Mouse (Mus musculus): Measurements from ENCODE around the gene Hist1h3a. TPM values are rescaled to one million over a fixed set of nuclear protein-coding genes. Genes with fewer than 3 reads are reported as not detected.
"Not testable (repeated sequence)": the region's sequence is repeated elsewhere in the genome, so short reads cannot be mapped to it uniquely, and the experiment has no call there.

Gene Hist1h3a
- total and polyA plus RNA-seq, 3 experiments: 5.3 to 261 (median 139) TPM

GRCm38 (mm10) chr13:23753314-23754078 is 8.7 kb downstream of the Hist1h3a start:
- no peaks in the 10 kb centered on the region for H3K36me3 ChIP-seq (replicated peaks)
- no peak overlapping the region for H3K4me3 ChIP-seq (ENCODE audit: low read depth, low read length)
- DNase-seq (ENCODE audit: low spot score) (no peak), ATAC-seq (ENCODE audit: extremely low read depth, insufficient number of reproducible peaks, low FRiP score, poor library complexity, severe bottlenecking) (no peak)
- no peaks in the 10 kb centered on the region for H3K27me3 ChIP-seq (ENCODE audit: insufficient read depth, low read length)
- no peak for TF ChIP-seq GATA1 (IDR thresholded peaks at IDR 0.05; ENCODE audit: borderline replicate concordance, low read length)
- TF ChIP-seq GATA2 (IDR thresholded peaks at IDR 0.05; ENCODE audit: borderline replicate concordance, low read depth, low read length): no peak
- TF ChIP-seq POLR2AphosphoS5 (IDR thresholded peaks at IDR 0.05; ENCODE audit: insufficient replicate concordance, low read depth, low read length): peak; percentile 93; the same call in 1 of the 2 replicates
- no peak for TF ChIP-seq CTCF (IDR thresholded peaks at IDR 0.05; ENCODE audit: low read depth, low read length)
- TF ChIP-seq TAL1 (conservative IDR thresholded peaks at IDR 0.05; ENCODE audit: low read depth, low read length): no peak
- H3K9me3 ChIP-seq (replicated peaks): no peaks in the 10 kb centered on the region
- H3K4me1 ChIP-seq (ENCODE audit: insufficient read depth, low read depth, low read length): peaks cover 30% of the 10 kb centered on the region

- H3K27me3 ChIP-seq (ENCODE audit: insufficient read depth, low read length): no peaks in the 10 kb centered on the region
- ATAC-seq (ENCODE audit: extremely low read depth, insufficient number of reproducible peaks, low FRiP score, poor library complexity, severe bottlenecking) (no peak), DNase-seq (ENCODE audit: low spot score) (no peak)
- peaks cover 30% of the 10 kb centered on the region for H3K4me1 ChIP-seq (ENCODE audit: insufficient read depth, low read depth, low read length)
- no peaks in the 10 kb centered on the region for H3K9me3 ChIP-seq (replicated peaks)
- H3K4me3 ChIP-seq (ENCODE audit: low read depth, low read length): peak overlapping the region; percentile 58; the same call in 1 of the 2 replicates
- no peaks in the 10 kb centered on the region for H3K36me3 ChIP-seq (replicated peaks)
- no peak for TF ChIP-seq CTCF (IDR thresholded peaks at IDR 0.05; ENCODE audit: low read depth, low read length)
- peak; percentile 80 for TF ChIP-seq POLR2AphosphoS5 (IDR thresholded peaks at IDR 0.05; ENCODE audit: insufficient replicate concordance, low read depth, low read length)
Measured at GRCm38 (mm10) chr13:23752742-23753172, 9.4 kb downstream of the Hist1h3a start.

GRCm38 (mm10) chr13:23752067-23752741 is 10.0 kb downstream of the Hist1h3a start, which contains the start of gene Hist1h3b:
Gene Hist1h3b, plus strand, starts transcription at chr13:23752267.
- not testable (repeated sequence) for H3K9me3 ChIP-seq (replicated peaks); H3K27me3 ChIP-seq (ENCODE audit: insufficient read depth, low read length); H3K36me3 ChIP-seq (replicated peaks)
- ATAC-seq (ENCODE audit: extremely low read depth, insufficient number of reproducible peaks, low FRiP score, poor library complexity, severe bottlenecking) (peak; percentile 78), DNase-seq (ENCODE audit: low spot score) (peak; percentile 65)
- peaks cover 31% of the 10 kb centered on the region for H3K4me1 ChIP-seq (ENCODE audit: insufficient read depth, low read depth, low read length)
- peak within 1 kb of the TSS; percentile 63; the same call in 1 of the 2 replicates for H3K4me3 ChIP-seq (ENCODE audit: low read depth, low read length)
- TF ChIP-seq POLR2AphosphoS5 (IDR thresholded peaks at IDR 0.05; ENCODE audit: insufficient replicate concordance, low read depth, low read length): peak; percentile 97; the same call in 1 of the 2 replicates

GRCm38 (mm10) chr13:23751478-23751956 is 10.7 kb downstream of the Hist1h3a start:
- H3K36me3 ChIP-seq (replicated peaks): no peaks in the 10 kb centered on the region
- H3K4me3 ChIP-seq (ENCODE audit: low read depth, low read length): peak overlapping the region; percentile 63; the same call in 1 of the 2 replicates
- H3K27me3 ChIP-seq (ENCODE audit: insufficient read depth, low read length): no peaks in the 10 kb centered on the region
- no peaks in the 10 kb centered on the region for H3K9me3 ChIP-seq (replicated peaks)
- ATAC-seq (ENCODE audit: extremely low read depth, insufficient number of reproducible peaks, low FRiP score, poor library complexity, severe bottlenecking): no peak
- no peak for TF ChIP-seq TAL1 (conservative IDR thresholded peaks at IDR 0.05; ENCODE audit: low read depth, low read length)
- no peak for TF ChIP-seq CTCF (IDR thresholded peaks at IDR 0.05; ENCODE audit: low read depth, low read length)
- peak; percentile 84 for TF ChIP-seq POLR2AphosphoS5 (IDR thresholded peaks at IDR 0.05; ENCODE audit: insufficient replicate concordance, low read depth, low read length)
- peaks cover 33% of the 10 kb centered on the region for H3K4me1 ChIP-seq (ENCODE audit: insufficient read depth, low read depth, low read length)
- DNase-seq (ENCODE audit: low spot score): no peak

- H3K4me1 ChIP-seq (ENCODE audit: insufficient read depth, low read depth, low read length): peaks cover 34% of the 10 kb centered on the region
- peak; percentile 12; the same call in 1 of the 2 replicates for ATAC-seq (ENCODE audit: extremely low read depth, insufficient number of reproducible peaks, low FRiP score, poor library complexity, severe bottlenecking)
- peak; percentile 97; the same call in 1 of the 2 replicates for TF ChIP-seq POLR2AphosphoS5 (IDR thresholded peaks at IDR 0.05; ENCODE audit: insufficient replicate concordance, low read depth, low read length)
- not testable (repeated sequence) for H3K36me3 ChIP-seq (replicated peaks); H3K27me3 ChIP-seq (ENCODE audit: insufficient read depth, low read length); DNase-seq (ENCODE audit: low spot score); H3K9me3 ChIP-seq (replicated peaks)
- peak within 1 kb of the TSS; percentile 63; the same call in 1 of the 2 replicates for H3K4me3 ChIP-seq (ENCODE audit: low read depth, low read length)
Measured at GRCm38 (mm10) chr13:23750839-23751477, 11.2 kb downstream of the Hist1h3a start, which contains the start of gene Hist1h2ab. Gene Hist1h2ab, plus strand, starts transcription at chr13:23751126.

- no peak for ATAC-seq (ENCODE audit: extremely low read depth, insufficient number of reproducible peaks, low FRiP score, poor library complexity, severe bottlenecking)
- no peak overlapping the region for H3K4me3 ChIP-seq (ENCODE audit: low read depth, low read length)
- TF ChIP-seq CTCF (IDR thresholded peaks at IDR 0.05; ENCODE audit: low read depth, low read length) (no peak), GATA2 (IDR thresholded peaks at IDR 0.05; ENCODE audit: borderline replicate concordance, low read depth, low read length) (no peak), POLR2AphosphoS5 (IDR thresholded peaks at IDR 0.05; ENCODE audit: insufficient replicate concordance, low read depth, low read length) (no peak), GATA1 (IDR thresholded peaks at IDR 0.05; ENCODE audit: borderline replicate concordance, low read length) (no peak), TAL1 (conservative IDR thresholded peaks at IDR 0.05; ENCODE audit: low read depth, low read length) (no peak)
- H3K4me1 ChIP-seq (ENCODE audit: insufficient read depth, low read depth, low read length): peaks cover 29% of the 10 kb centered on the region
- H3K36me3 ChIP-seq (replicated peaks): no peaks in the 10 kb centered on the region
- H3K27me3 ChIP-seq (ENCODE audit: insufficient read depth, low read length): no peaks in the 10 kb centered on the region
- H3K9me3 ChIP-seq (replicated peaks): no peaks in the 10 kb centered on the region
- DNase-seq (ENCODE audit: low spot score): no peak
Measured at GRCm38 (mm10) chr13:23749563-23750121, 12.5 kb downstream of the Hist1h3a start.

Measured in G1E (cell line).